Mouse (Mus musculus): ENCODE data around the gene Me3. TPM values are rescaled to one million over a fixed set of nuclear protein-coding genes. Genes with fewer than 3 reads are reported as not detected.

Me3 gene
- polyA plus RNA-seq, 1 experiment from 2014 or later, result 3.5 TPM

GRCm38 (mm10) chr7:89657692-89658212 lies 25.6 kb downstream of the Me3 start:
- H3K4me2 ChIP-seq (replicated peaks; ENCODE audit: low read depth), result no peak overlapping the region
- H3K27me3 ChIP-seq (replicated peaks; ENCODE audit: control insufficient read depth, insufficient read depth, low read length), result no peaks in the 10 kb centered on the region
- no peak overlapping the region for H3K9ac ChIP-seq (ENCODE audit: low read depth, low read length)
- no peaks in the 10 kb centered on the region for H3K9me3 ChIP-seq (ENCODE audit: control insufficient read depth)
- H3K4me1 ChIP-seq (replicated peaks; ENCODE audit: control insufficient read depth, insufficient read depth, low read length), result no peaks in the 10 kb centered on the region
- ATAC-seq, result no peak
- H3K36me3 ChIP-seq (ENCODE audit: control insufficient read depth, insufficient read depth), result no peaks in the 10 kb centered on the region
- TF ChIP-seq CTCF (IDR thresholded peaks at IDR 0.05; ENCODE audit: low read depth), result no peak
- H3K27ac ChIP-seq (ENCODE audit: low read depth, low read length), result no peak overlapping the region
- 72% methylated on average over 7 of the region's 7 CpGs for WGBS
- no peak overlapping the region for H3K4me3 ChIP-seq (ENCODE audit: low read depth, low read length)

- H3K9me3 ChIP-seq (ENCODE audit: control insufficient read depth), result no peaks in the 10 kb centered on the region
- no peak overlapping the region for H3K4me2 ChIP-seq (replicated peaks; ENCODE audit: low read depth)
- H3K9ac ChIP-seq (ENCODE audit: low read depth, low read length), result no peak overlapping the region
- no peak overlapping the region for H3K27ac ChIP-seq (ENCODE audit: low read depth, low read length)
- H3K27me3 ChIP-seq (replicated peaks; ENCODE audit: control insufficient read depth, insufficient read depth, low read length), result no peaks in the 10 kb centered on the region
- ATAC-seq, result no peak
- H3K4me3 ChIP-seq (ENCODE audit: low read depth, low read length), result no peak overlapping the region
- no peak for TF ChIP-seq CTCF (IDR thresholded peaks at IDR 0.05; ENCODE audit: low read depth)
- no peaks in the 10 kb centered on the region for H3K36me3 ChIP-seq (ENCODE audit: control insufficient read depth, insufficient read depth)
- H3K4me1 ChIP-seq (replicated peaks; ENCODE audit: control insufficient read depth, insufficient read depth, low read length), result no peaks in the 10 kb centered on the region
- WGBS, result 74% methylated on average over 5 of the region's 5 CpGs
Observed at GRCm38 (mm10) chr7:89664197-89664596, 32.0 kb downstream of the Me3 start.

DNA sequence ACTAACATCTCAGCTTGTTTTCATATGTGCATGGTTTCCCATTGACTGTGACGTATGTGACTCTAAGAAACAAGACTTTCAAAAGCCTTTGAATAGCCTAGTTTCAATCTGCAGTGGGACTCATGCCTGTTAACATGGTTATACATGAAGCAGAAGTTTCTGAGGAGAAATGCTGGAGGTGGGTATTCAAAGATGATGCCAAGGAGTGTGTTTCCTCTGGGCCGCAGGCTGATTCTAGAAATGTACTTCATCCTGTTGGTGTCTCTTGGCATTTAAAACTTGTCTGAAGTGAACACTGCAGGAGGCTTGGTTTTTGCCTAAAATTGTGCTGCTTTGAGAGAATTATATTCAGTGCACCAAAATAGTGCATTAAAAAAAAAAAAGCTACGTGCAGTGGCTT lies 34.2 kb downstream of the Me3 start:
- WGBS, result 82% methylated on average over 3 of the region's 3 CpGs
- TF ChIP-seq CTCF (IDR thresholded peaks at IDR 0.05; ENCODE audit: low read depth), result no peak
- no peak overlapping the region for H3K27ac ChIP-seq (ENCODE audit: low read depth, low read length)
- H3K4me1 ChIP-seq (replicated peaks; ENCODE audit: control insufficient read depth, insufficient read depth, low read length), result no peaks in the 10 kb centered on the region
- no peak overlapping the region for H3K4me3 ChIP-seq (ENCODE audit: low read depth, low read length)
- H3K27me3 ChIP-seq (replicated peaks; ENCODE audit: control insufficient read depth, insufficient read depth, low read length), result no peaks in the 10 kb centered on the region
- ATAC-seq, result no peak
- H3K9me3 ChIP-seq (ENCODE audit: control insufficient read depth), result no peaks in the 10 kb centered on the region
- H3K36me3 ChIP-seq (ENCODE audit: control insufficient read depth, insufficient read depth), result no peaks in the 10 kb centered on the region
- H3K4me2 ChIP-seq (replicated peaks; ENCODE audit: low read depth), result no peak overlapping the region
- H3K9ac ChIP-seq (ENCODE audit: low read depth, low read length), result no peak overlapping the region

GRCm38 (mm10) chr7:89667570-89667969 lies 35.4 kb downstream of the Me3 start:
- ATAC-seq, result no peak
- no peaks in the 10 kb centered on the region for H3K27me3 ChIP-seq (replicated peaks; ENCODE audit: control insufficient read depth, insufficient read depth, low read length)
- WGBS, result 89% methylated on average over 4 of the region's 4 CpGs
- H3K36me3 ChIP-seq (ENCODE audit: control insufficient read depth, insufficient read depth), result no peaks in the 10 kb centered on the region
- H3K4me3 ChIP-seq (ENCODE audit: low read depth, low read length), result no peak overlapping the region
- H3K9me3 ChIP-seq (ENCODE audit: control insufficient read depth), result no peaks in the 10 kb centered on the region
- H3K9ac ChIP-seq (ENCODE audit: low read depth, low read length), result no peak overlapping the region
- no peak overlapping the region for H3K4me2 ChIP-seq (replicated peaks; ENCODE audit: low read depth)
- no peak for TF ChIP-seq CTCF (IDR thresholded peaks at IDR 0.05; ENCODE audit: low read depth)
- H3K27ac ChIP-seq (ENCODE audit: low read depth, low read length), result no peak overlapping the region
- H3K4me1 ChIP-seq (replicated peaks; ENCODE audit: control insufficient read depth, insufficient read depth, low read length), result no peaks in the 10 kb centered on the region

GRCm38 (mm10) chr7:89669461-89669860 lies 37.3 kb downstream of the Me3 start:
- no peak overlapping the region for H3K9ac ChIP-seq (ENCODE audit: low read depth, low read length)

DNA sequence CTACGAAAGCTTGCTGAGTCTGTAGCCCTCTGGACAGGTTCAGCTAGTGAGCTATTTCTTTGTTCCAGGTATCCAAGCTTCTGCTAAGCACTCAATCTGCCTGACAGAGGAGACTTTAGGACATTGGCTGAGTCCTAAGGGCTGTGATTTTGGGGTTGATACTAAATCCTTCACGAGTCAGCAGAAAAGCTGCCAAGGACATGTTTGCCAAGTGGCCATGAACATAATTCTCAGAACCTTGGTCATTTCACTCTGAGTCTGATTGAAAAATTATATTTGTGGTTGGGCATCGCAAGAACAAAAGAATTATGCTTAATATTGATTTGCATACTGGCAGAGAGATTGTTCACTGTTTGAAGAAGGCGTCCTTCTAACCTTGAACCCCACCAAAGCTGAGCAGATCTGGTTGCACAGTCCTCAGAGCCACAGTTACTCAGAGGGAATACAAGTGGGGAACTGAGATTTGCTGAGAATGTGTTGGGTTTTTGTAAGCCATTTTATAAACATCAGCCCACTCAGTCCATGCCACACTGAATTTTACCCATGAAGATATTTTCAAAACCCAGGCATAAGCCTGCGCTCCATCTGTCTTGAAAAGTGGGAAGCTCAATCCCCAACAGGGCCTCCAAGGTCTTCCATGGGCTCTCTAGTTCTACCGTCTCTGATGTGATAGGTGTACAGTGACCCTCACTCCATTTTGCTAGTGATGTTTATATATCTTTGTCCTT lies 39.1 kb downstream of the Me3 start:
- no peaks in the 10 kb centered on the region for H3K9me3 ChIP-seq (ENCODE audit: control insufficient read depth)
- no peak overlapping the region for H3K4me2 ChIP-seq (replicated peaks; ENCODE audit: low read depth)
- H3K4me3 ChIP-seq (ENCODE audit: low read depth, low read length), result no peak overlapping the region
- H3K36me3 ChIP-seq (ENCODE audit: control insufficient read depth, insufficient read depth), result no peaks in the 10 kb centered on the region
- no peak for ATAC-seq
- H3K9ac ChIP-seq (ENCODE audit: low read depth, low read length), result no peak overlapping the region
- no peak for TF ChIP-seq CTCF (IDR thresholded peaks at IDR 0.05; ENCODE audit: low read depth)
- no peaks in the 10 kb centered on the region for H3K4me1 ChIP-seq (replicated peaks; ENCODE audit: control insufficient read depth, insufficient read depth, low read length)
- H3K27ac ChIP-seq (ENCODE audit: low read depth, low read length), result no peak overlapping the region
- 87% methylated on average over 6 of the region's 6 CpGs for WGBS
- H3K27me3 ChIP-seq (replicated peaks; ENCODE audit: control insufficient read depth, insufficient read depth, low read length), result no peaks in the 10 kb centered on the region

More at GRCm38 (mm10) chr7:89669461-89669860, 37.3 kb downstream of the Me3 start:
- no peak overlapping the region for H3K4me3 ChIP-seq (ENCODE audit: low read depth, low read length)
- H3K27ac ChIP-seq (ENCODE audit: low read depth, low read length), result no peak overlapping the region
- H3K27me3 ChIP-seq (replicated peaks; ENCODE audit: control insufficient read depth, insufficient read depth, low read length), result no peaks in the 10 kb centered on the region
- H3K36me3 ChIP-seq (ENCODE audit: control insufficient read depth, insufficient read depth), result no peaks in the 10 kb centered on the region
- TF ChIP-seq CTCF (IDR thresholded peaks at IDR 0.05; ENCODE audit: low read depth), result no peak
- ATAC-seq, result no peak
- H3K4me2 ChIP-seq (replicated peaks; ENCODE audit: low read depth), result no peak overlapping the region
- H3K4me1 ChIP-seq (replicated peaks; ENCODE audit: control insufficient read depth, insufficient read depth, low read length), result no peaks in the 10 kb centered on the region
- WGBS, result 67% methylated on average over 6 of the region's 6 CpGs
- no peaks in the 10 kb centered on the region for H3K9me3 ChIP-seq (ENCODE audit: control insufficient read depth)

Measured in intestine, postnatal 0 days (tissue).